In the genomic region with DNA sequence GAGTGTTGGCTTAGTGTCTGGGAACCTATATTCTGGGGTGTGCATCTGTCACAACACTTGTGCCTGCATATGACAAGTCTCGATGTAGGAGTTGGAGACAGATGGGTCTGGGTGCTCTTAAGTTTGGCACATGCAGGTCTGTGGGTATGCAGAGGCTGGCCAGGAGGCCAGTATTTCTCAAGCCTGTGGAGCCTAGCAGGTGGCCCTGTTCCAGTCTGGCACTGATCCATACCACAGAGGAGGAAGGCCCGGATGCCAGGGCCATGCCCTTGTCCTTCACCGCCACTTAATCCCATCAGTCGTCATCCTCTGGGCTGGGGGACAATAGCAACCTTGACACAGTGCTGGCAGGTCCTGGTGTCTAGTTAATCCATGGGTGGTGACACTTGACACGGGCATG, we compare ENCODE assay signal across 10 mouse cellular contexts. TPM values are rescaled to one million over a fixed set of nuclear protein-coding genes. Genes with fewer than 3 reads are reported as not detected.
A peak's percentile ranks its signal among the peaks of the same experiment; 100 is the strongest.
DNase-seq lines count a peak whose midpoint lies in the region; ATAC-seq and TF ChIP-seq lines count a peak whose summit lies in the region.
"Had no signal": no experiment of that assay in that cellular context is flagged by ENCODE, and none has a peak within 500 bp of the region (broad histone marks: within the 10 kb centered on the region; RNA-seq: fewer than 3 reads in every experiment).

No protein-coding gene starts in this region.

- no peak overlapping the region for H3K4me3 ChIP-seq in midbrain, embryonic 14.5 days (replicated peaks; ENCODE audit: low read depth, low read length)
- no peak overlapping the region for H3K4me3 ChIP-seq in midbrain, postnatal 0 days (ENCODE audit: low read depth, low read length)

- no peaks in the 10 kb centered on the region for H3K36me3 ChIP-seq in midbrain, embryonic 14.5 days (ENCODE audit: control insufficient read depth, insufficient read depth, low read length)
- no peaks in the 10 kb centered on the region for H3K36me3 ChIP-seq in midbrain, postnatal 0 days (ENCODE audit: insufficient read depth, low read length)

- H3K9ac ChIP-seq in midbrain, embryonic 14.5 days (replicated peaks; ENCODE audit: low read length), result no peak overlapping the region
- no peak overlapping the region for H3K9ac ChIP-seq in midbrain, postnatal 0 days (replicated peaks; ENCODE audit: low read length, poor library complexity, severe bottlenecking)

- no peaks in the 10 kb centered on the region for H3K27me3 ChIP-seq in midbrain, embryonic 14.5 days (ENCODE audit: control insufficient read depth, insufficient read depth, low read length)
- H3K27me3 ChIP-seq in midbrain, postnatal 0 days (ENCODE audit: insufficient read depth, low read length), result no peaks in the 10 kb centered on the region

- no peak overlapping the region for H3K27ac ChIP-seq in midbrain, embryonic 14.5 days (replicated peaks; ENCODE audit: low read depth, low read length)
- H3K27ac ChIP-seq in midbrain, postnatal 0 days (ENCODE audit: low read depth, low read length), result no peak overlapping the region

- TF ChIP-seq CTCF in midbrain, postnatal 0 days (IDR thresholded peaks at IDR 0.05), result no peak

- H3K4me1 ChIP-seq in midbrain, embryonic 14.5 days (ENCODE audit: control insufficient read depth, insufficient read depth, low read length), result no peaks in the 10 kb centered on the region
- H3K4me1 ChIP-seq in midbrain, postnatal 0 days (ENCODE audit: insufficient read depth, low read length), result no peaks in the 10 kb centered on the region

- ATAC-seq in midbrain, embryonic 14.5 days (ENCODE audit: low FRiP score, low TSS enrichment), result no peak
- no peak for ATAC-seq in midbrain, postnatal 0 days (ENCODE audit: low FRiP score)
- ATAC-seq in monocyte, adult 5-6 weeks (replicated peaks; ENCODE audit: insufficient number of reproducible peaks, low FRiP score, low TSS enrichment, poor library complexity, severe bottlenecking), result no peak

- WGBS in midbrain, embryonic 14.5 days, result 35% methylated on average over 5 of the region's 5 CpGs
- 36% methylated on average over 5 of the region's 5 CpGs for WGBS in midbrain, postnatal 0 days

- no peaks in the 10 kb centered on the region for H3K9me3 ChIP-seq in midbrain, embryonic 14.5 days (ENCODE audit: control insufficient read depth, low read length)
- H3K9me3 ChIP-seq in midbrain, postnatal 0 days (ENCODE audit: low read length), result no peaks in the 10 kb centered on the region

- peak; percentile 12 to 16 for DNase-seq in cerebellum, postnatal 36 days
- DNase-seq in cerebellum, adult 9-11 months, result no peak
- DNase-seq in midbrain, embryonic 14.5 days, result peak; percentile 5
- no peak for DNase-seq in midbrain, postnatal 0 days (ENCODE audit: low spot score)
- peak; percentile 64 for DNase-seq in heart, postnatal 4 days
- peak; percentile 12 for DNase-seq in right cerebral cortex, postnatal 14 days
- no peak for DNase-seq in urinary bladder, adult 2 months (ENCODE audit: low spot score)

- no peak overlapping the region for H3K4me2 ChIP-seq in midbrain, embryonic 14.5 days (ENCODE audit: low read length)
- no peak overlapping the region for H3K4me2 ChIP-seq in midbrain, postnatal 0 days (ENCODE audit: low read depth, low read length, poor library complexity, severe bottlenecking)

RNA-seq across cellular contexts. Expression of gene Bpifb3, which starts 3.9 kb away (rescaled TPM):
- not detected in 2 replicates for polyA plus RNA-seq in midbrain, embryonic 14.5 days (2014; fragmentation: Nextera tagmentation; extraction: Ambion mirVana)
- total RNA-seq in midbrain, postnatal 0 days (2014; rRNA removed), result 0.22 TPM in 1 of 2 replicates, not detected in the other
- not detected in 2 replicates for polyA plus RNA-seq in midbrain, postnatal 0 days (2015; fragmentation: Nextera tagmentation; extraction: Ambion mirVana)
- total RNA-seq in heart, postnatal 4 days (2021), result not detected
- not detected in 2 replicates for polyA plus RNA-seq in urinary bladder, adult 2 months (2012; rRNA removed)
- total RNA-seq in monocyte, adult 5-6 weeks (2017), result not detected in 3 replicates
- total RNA-seq: left cerebral cortex, adult 8-10 months; megakaryocyte-erythroid progenitor cell, adult 5-6 weeks had no signal

RNA-seq across cellular contexts. Expression of gene Bpifb6, which starts 14.0 kb away (rescaled TPM):
- polyA plus RNA-seq in midbrain, embryonic 14.5 days (2014; fragmentation: Nextera tagmentation; extraction: Ambion mirVana), result 0.12 TPM in 1 of 2 replicates, not detected in the other
- 0.38 TPM in 1 of 2 replicates, not detected in the other for total RNA-seq in midbrain, postnatal 0 days (2014; rRNA removed)
- 0.10 TPM in 1 of 2 replicates, not detected in the other for polyA plus RNA-seq in midbrain, postnatal 0 days (2015; fragmentation: Nextera tagmentation; extraction: Ambion mirVana)
- not detected for total RNA-seq in heart, postnatal 4 days (2021)
- 0.07 TPM in 1 of 2 replicates, not detected in the other for polyA plus RNA-seq in urinary bladder, adult 2 months (2012; rRNA removed)
- not detected in 3 replicates for total RNA-seq in monocyte, adult 5-6 weeks (2017)
- total RNA-seq: left cerebral cortex, adult 8-10 months; megakaryocyte-erythroid progenitor cell, adult 5-6 weeks had no signal

RNA-seq across cellular contexts. Expression of gene Bpifb4, which starts 23.9 kb away (rescaled TPM):
- not detected in 2 replicates for polyA plus RNA-seq in midbrain, embryonic 14.5 days (2014; fragmentation: Nextera tagmentation; extraction: Ambion mirVana)
- total RNA-seq in midbrain, postnatal 0 days (2014; rRNA removed), result not detected in 2 replicates
- polyA plus RNA-seq in midbrain, postnatal 0 days (2015; fragmentation: Nextera tagmentation; extraction: Ambion mirVana), result not detected in 2 replicates
- not detected for total RNA-seq in heart, postnatal 4 days (2021)
- not detected in 2 replicates for polyA plus RNA-seq in urinary bladder, adult 2 months (2012; rRNA removed)
- not detected in 3 replicates for total RNA-seq in monocyte, adult 5-6 weeks (2017)
- total RNA-seq: left cerebral cortex, adult 8-10 months; megakaryocyte-erythroid progenitor cell, adult 5-6 weeks had no signal

RNA-seq across cellular contexts. Expression of gene Bpifb2, which starts 39.3 kb away (rescaled TPM):
- not detected in 2 replicates for polyA plus RNA-seq in midbrain, embryonic 14.5 days (2014; fragmentation: Nextera tagmentation; extraction: Ambion mirVana)
- 0.28 and 0.33 TPM in 2 replicates for total RNA-seq in midbrain, postnatal 0 days (2014; rRNA removed)
- 0.28 and 0.34 TPM in 2 replicates for polyA plus RNA-seq in midbrain, postnatal 0 days (2015; fragmentation: Nextera tagmentation; extraction: Ambion mirVana)
- not detected for total RNA-seq in heart, postnatal 4 days (2021)
- not detected in 2 replicates for polyA plus RNA-seq in urinary bladder, adult 2 months (2012; rRNA removed)
- total RNA-seq in monocyte, adult 5-6 weeks (2017), result not detected in 3 replicates
- total RNA-seq: left cerebral cortex, adult 8-10 months; megakaryocyte-erythroid progenitor cell, adult 5-6 weeks had no signal

RNA-seq across cellular contexts. Expression of gene Sun5, which starts 43.3 kb away (rescaled TPM):
- polyA plus RNA-seq in midbrain, embryonic 14.5 days (2014; fragmentation: Nextera tagmentation; extraction: Ambion mirVana), result not detected in 2 replicates
- not detected in 2 replicates for total RNA-seq in midbrain, postnatal 0 days (2014; rRNA removed)
- not detected in 2 replicates for polyA plus RNA-seq in midbrain, postnatal 0 days (2015; fragmentation: Nextera tagmentation; extraction: Ambion mirVana)
- not detected for total RNA-seq in heart, postnatal 4 days (2021)
- polyA plus RNA-seq in urinary bladder, adult 2 months (2012; rRNA removed), result not detected in 2 replicates
- total RNA-seq in monocyte, adult 5-6 weeks (2017), result not detected in 3 replicates
- total RNA-seq: left cerebral cortex, adult 8-10 months; megakaryocyte-erythroid progenitor cell, adult 5-6 weeks had no signal

Comparison
In these comparisons a context has a peak if more than half of its experiments do, and no peak if none do; other contexts are left out.
1. DNase-seq: peak in cerebellum, postnatal 36 days (2 of 2), midbrain, embryonic 14.5 days (single experiment), heart, postnatal 4 days (single experiment) and right cerebral cortex, postnatal 14 days (single experiment); none in cerebellum, adult 9-11 months (single experiment), midbrain, postnatal 0 days (single experiment) and urinary bladder, adult 2 months (single experiment).